Mouse (Mus musculus) urinary bladder, postnatal 14 days (tissue): ENCODE results near the gene Cend1.
A peak's percentile ranks its signal among the peaks of the same experiment; 100 is the strongest.
"Not testable (repeated sequence)": the region's sequence is repeated elsewhere in the genome, so short reads cannot be mapped to it uniquely, and the experiment has no call there.

Source experiments
- DNase-seq: peaks from one replicate; pipeline ENCODE4 v3.0.0; 2021; ENCODE audit warnings: low spot score

Gene Cend1

GRCm38 (mm10) chr7:141464603-141465201 is 35.4 kb upstream of the Cend1 start:
- DNase-seq: peak; percentile 67

DNA sequence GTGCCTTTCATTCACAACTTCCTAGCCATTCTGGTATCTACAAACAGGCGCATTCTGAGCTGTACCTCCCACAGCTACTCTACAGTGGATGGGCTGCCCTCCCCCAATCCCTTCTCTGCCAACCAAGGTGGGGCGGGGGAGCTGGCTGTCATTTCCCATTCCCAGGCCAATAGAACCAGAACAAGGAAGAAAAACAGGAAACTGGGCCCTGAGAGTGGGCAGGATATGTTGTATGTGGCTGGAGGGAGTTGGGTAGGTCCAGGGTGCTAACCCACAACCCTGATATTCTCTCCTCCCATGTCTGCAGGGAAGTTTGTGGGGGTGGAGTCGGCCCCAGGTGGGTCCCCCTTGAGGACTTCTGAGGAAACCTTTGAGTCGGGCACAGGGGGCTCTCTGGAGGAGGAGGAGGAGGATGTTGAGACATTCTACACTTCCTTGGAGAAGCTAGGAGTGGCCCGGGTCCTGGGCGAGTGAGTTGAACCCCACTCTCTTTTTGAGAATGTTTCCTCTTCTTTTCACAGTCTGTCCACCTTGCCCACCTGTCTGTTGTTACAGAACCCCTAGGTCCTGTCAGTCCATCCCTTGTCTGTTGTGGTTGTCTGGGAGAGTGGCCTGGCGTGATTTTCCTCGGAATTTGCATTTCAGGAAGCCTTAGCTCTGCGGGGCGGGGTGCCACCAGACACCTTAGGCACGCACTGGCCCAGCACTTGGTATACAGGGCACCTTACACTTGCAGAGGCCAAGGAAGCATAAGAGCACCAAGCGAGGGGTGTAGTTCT is 34.7 kb upstream of the Cend1 start:
- no peak for DNase-seq

DNA sequence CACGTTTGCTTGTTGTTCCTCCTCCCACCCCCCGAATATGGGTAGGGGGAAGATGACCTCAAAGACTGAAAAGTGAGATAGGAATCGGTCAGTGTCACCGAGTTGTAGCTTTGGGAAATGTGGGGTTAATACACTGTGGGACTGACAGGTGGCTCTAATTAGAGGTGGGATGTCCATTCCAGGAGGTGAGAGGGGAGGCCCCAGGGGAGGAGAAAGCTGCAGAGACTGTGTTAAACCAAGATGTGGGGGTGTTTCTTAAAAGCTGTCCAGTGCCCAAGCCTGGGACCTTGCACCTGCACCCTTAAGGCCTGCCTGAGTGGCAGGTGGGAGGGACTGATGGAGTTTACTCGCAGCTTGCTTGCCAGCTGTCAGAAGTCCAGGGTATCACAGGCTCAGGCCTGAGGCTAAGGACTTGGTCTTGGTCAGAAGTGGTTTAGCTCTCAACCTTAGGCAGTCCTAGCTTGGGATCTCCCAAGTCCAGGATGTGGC is 33.1 kb upstream of the Cend1 start:
- no peak for DNase-seq

DNA sequence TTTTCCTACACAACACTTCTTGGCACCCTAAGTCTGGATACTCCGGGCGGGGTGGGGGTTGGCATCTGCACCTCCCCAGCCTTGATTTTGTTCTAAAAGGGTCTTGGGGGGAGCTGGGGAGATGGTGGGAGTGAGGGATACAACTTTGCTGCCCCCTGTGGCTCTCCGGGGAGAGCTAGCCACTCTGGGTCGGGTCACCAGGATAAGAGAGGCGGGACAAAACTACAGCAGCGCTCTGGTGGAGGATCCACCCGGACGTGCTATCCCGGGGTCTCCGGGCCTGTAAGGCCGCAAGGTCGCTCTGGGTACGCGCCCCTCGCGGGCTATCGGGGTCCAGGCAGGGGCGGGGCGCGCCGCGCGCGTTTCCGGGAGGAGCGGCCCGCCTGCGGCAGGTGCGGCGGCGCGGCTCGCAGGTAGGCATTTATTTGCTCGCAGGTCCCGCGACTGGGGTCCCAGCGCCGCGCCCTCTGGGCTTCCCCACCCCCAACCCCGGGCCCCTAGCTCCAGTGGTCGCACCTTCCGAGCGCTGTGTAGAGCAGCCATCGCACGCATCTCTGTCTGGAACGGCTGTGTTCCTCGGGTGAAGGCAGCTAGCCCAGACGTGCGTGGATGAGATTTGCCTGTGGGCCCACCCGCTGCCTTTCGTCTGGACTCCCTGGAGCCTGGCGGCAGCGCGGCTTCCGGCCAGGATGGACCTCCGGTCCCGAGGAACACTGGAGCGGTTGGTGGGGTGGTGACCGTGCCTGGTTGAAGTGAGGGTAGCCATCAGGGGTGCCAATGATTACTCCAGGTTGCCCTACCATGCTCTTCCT is 32.4 kb upstream of the Cend1 start:
- no peak for DNase-seq

GRCm38 (mm10) chr7:141460391-141461113 is 31.3 kb upstream of the Cend1 start, which contains the start of gene Cracr2b:
Gene Cracr2b, plus strand, starts transcription at chr7:141461094.
- DNase-seq: no peak

DNA sequence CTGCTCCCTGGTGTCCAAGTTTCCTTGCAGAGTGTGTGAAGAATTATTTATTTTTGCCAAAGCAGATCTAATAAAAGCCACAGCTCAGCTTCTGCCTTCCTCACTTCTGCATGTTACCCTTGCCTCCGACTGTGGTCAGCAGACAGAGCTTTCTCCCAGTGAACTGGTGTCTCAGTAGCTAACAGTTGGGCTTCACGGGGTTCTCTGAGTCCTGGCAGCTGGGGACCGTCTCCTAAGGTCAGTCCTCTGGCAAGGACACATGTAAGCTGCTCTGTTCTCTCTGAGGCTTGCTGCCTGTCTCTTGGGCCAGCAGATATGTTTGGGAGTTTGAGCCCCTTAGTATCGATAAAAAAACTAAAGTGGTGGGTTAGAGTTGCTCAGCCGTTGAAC is 30.7 kb upstream of the Cend1 start:
- no peak for DNase-seq

- DNase-seq: no peak
These were observed 30.0 kb upstream of the Cend1 start for GRCm38 (mm10) chr7:141459301-141459711.

DNA sequence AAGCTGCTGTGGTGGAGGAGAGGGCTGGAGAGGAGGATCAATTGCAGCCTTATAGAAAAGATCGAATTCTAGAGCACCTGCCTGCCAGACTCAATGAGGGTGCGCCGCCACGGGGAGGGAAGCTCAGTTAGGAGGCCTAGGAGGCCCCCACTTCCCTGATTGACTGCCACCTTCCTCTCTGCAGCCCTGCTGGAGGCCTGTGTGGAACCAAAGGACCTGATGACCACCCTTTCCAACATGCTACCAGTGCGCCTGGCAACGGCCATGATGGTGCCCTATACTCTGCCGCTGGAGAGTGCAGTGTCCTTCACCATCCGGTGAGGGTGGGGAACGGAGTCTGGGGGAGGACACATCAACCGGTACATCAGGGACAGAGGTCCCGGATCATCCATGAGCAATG is 29.4 kb upstream of the Cend1 start:
- DNase-seq: no peak

- DNase-seq: no peak
These were observed 28.8 kb upstream of the Cend1 start for GRCm38 (mm10) chr7:141457986-141458660.

- no peak for DNase-seq
These were observed 27.9 kb upstream of the Cend1 start for GRCm38 (mm10) chr7:141457236-141457635.

GRCm38 (mm10) chr7:141456739-141457138 is 27.4 kb upstream of the Cend1 start:
- DNase-seq: peak; percentile 65

DNA sequence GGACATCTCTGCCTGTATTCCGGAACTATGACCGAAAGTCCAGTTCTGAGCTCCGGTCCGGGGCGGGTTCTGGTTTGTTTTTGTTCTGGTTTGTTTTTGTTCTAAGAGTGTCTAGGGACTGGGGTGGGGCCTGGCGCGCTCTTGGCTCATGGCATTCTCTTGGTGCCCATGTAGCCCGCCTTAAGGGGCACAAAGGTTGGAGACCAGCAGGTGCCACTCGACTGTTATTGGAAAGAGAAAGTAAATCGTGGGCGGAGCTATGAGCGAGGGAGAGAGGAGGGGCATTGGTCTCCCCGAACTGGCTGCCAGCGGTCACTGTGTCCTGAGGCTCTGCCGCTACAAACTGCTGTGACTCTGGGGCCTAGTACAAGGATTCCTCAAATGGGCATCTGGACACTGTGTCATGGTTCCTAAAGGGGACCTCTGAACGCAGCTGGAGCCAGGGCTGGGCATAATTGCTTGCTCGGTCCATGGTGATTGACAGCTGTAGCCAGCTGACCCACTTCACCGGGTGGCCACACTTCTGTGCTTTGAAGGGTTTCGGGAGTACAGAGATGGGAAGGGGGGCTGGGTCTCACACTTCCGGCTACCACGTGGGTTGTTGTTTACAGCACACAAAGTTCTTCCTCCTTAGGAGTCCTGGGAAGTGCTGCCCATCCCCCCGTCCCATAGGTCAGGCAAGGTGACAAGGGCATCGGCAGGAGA is 26.5 kb upstream of the Cend1 start:
- peak; percentile 79 for DNase-seq

DNA sequence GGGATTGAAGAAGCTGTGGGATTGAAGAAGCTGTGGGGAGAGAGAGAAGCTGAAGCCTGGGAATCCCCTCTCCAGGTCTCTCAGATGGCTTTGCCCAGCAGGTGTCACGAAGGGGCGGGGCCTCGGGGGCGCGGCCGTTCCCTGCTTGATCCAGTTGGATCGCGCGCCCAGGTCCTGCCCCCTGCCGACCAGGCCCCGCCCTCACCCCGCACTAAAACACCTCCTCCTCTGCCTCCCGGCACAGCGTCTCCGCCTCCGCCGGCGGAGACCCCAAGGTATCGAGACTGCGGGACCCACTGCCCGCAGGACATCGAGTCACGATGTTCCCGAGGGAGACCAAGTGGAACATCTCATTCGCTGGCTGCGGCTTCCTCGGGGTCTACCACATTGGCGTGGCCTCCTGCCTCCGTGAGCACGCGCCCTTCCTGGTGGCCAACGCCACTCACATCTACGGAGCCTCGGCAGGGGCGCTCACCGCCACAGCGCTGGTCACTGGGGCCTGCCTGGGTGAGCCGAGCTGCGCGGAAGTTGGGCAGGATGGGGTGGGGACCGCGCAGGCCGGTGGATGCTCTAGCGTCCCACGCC is 25.8 kb upstream of the Cend1 start, which contains the start of gene Pnpla2:
TSS of gene Pnpla2 (plus strand) at position 232 of the 585 bp plus-strand sequence.
- peak; percentile 97 for DNase-seq

DNA sequence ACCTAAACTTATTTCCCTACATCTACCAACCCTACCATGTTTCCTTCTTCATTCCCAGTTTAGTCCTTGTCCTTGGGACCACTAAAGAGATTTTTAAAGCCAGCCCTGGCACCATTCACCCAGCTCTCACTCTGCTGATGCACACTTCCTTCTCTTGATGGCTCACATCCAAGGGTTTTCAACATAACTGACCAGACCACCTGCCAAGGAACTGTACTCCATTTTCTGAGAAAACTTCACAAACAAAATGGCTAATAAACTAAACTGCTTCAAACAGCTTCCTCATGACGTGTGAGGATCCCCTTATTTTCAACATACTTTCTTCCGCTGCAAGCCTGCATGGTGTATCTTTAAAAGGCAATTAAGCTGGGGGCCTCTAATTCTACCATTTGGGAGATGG is 24.3 kb upstream of the Cend1 start:
- DNase-seq: no peak

GRCm38 (mm10) chr7:141451928-141452327 is 22.6 kb upstream of the Cend1 start:
- DNase-seq: no peak

GRCm38 (mm10) chr7:141447110-141447991 is 18.1 kb upstream of the Cend1 start, which contains the start of gene Rplp2:
Gene Rplp2, plus strand, starts transcription at chr7:141447370.
- DNase-seq: peak; percentile 94

- DNase-seq: not testable (repeated sequence)
These were observed 17.1 kb upstream of the Cend1 start for GRCm38 (mm10) chr7:141446374-141446773.

DNA sequence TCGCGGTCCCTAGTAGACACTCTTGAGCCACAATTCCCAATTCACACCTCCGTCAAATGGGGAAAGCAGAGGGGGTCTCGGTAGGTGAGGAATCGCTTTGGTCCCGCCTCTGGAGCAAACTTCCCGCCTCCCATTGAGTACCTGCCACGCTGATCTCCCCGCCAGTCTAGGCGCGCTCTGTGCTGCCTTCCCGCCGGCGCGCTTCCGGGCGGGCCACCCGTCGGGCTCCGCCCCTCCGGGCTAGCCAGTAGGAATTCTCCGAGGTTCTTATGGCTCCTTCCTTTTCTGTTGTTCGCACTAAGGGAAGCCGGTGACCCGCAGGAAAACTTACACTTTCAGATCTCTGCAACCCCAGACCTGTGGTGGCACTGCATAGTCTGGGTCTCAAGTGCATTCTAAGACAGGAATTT is 14.5 kb upstream of the Cend1 start, which contains the start of gene Pidd1:
TSS of gene Pidd1 (minus strand) at position 198 of the 410 bp plus-strand sequence.
- DNase-seq: peak; percentile 72
